Mouse (Mus musculus): ENCODE measurements around the gene Tm9sf3.

Gene Tm9sf3

DNA sequence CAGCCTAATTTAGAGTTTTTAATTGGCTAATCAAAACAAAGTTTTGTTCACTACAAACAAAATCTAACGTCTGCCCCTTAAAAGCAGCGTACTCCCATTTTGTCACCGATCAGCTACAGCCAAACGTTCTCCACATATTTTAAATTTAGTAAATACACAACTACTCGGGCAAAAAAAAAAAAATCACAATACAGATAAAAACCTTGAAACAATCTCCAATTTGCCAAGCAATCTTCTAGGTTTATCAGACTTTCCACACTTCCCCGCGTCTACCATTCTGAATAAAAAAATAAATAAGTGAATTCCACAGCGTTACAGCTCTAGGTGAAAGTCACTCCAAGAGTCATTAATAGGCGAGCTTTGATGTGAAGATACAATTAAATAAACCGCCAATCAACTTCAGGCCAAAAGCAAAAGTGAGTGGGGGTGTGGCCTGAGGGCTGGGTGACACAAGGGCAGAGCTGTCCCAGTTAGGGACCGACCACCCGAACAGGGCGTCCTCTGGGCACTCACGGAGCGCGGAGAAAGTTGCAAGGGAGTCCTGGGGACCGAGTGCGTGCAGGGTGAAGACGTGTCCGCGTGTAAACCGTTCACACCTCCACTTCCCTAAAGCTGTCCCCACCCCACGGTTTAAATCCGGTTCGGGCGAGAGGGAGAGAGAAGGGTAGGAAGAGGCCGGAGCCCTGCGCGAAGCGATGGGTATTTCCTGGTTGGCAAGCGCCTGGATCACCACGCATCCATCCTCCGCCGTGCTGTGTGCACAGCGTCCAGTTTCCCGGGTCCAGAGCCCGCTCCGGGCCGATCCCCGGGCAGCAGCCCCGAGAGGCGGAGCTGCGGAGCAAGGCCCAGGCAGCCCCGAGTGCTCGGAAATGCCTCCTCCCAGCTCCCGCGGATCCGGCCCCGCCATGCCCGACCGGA lies 826 bp downstream of the Tm9sf3 start:
- ATAC-seq (ENCODE audit: insufficient number of reproducible peaks, low FRiP score, low TSS enrichment), result peak; percentile 67

DNA sequence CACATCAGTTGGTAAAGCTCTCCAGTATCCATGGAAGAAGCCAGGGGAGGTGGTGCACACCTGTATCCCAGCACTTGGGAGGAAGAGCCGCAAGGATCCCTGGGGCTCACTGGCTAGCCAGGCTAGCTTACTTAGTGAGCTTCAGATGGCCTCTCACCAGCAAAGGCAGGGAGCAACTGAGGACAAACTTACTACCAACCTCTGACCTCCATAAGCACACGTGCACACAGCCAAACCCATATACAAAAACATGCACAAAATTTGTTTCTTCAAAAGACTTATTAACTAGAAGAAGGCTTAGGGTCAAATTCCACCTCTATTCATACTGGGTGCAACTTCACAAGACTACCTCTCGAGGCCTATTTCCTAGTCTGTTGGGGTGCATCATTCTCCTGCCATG lies 3.1 kb downstream of the Tm9sf3 start:
- no peak for ATAC-seq (ENCODE audit: insufficient number of reproducible peaks, low FRiP score, low TSS enrichment)

DNA sequence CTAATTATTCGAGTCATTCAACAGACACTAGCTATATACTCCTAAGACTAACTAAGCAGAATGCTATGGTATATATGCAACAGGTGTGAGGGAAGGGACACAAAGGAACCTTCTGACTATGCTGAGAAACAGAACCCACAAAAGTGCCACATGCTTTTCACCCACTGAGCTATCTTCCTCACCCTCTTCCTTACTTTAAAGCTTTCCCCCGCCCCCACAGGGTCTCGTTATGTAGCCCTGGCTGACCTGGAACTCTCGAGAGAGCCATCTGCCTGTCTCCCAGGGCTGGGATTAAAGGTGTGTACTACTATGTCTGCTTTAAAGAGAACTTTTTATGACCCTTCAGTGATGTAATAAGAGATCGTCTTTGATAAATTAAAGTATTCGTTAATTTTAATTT lies 4.5 kb downstream of the Tm9sf3 start:
- no peak for ATAC-seq (ENCODE audit: insufficient number of reproducible peaks, low FRiP score, low TSS enrichment)

DNA sequence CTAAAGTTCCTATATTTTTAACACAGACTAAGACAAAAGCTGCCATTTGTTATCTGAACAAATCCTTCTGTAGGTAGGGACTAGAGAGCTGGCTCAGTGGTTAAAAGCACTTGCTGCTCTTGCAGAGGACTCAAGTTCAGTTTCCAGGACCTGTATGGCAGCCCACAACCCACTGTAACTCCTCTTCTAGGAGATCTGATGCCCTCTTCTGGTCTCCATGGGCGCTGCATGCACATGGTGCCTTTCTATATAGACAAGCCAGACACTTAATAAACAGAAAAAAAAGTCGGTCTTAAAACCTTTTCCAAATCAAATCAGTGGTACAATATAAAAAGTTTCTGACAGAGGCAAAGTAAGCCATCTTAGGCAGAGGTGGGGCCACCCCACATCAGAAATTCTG lies 5.1 kb downstream of the Tm9sf3 start:
- no peak for ATAC-seq (ENCODE audit: insufficient number of reproducible peaks, low FRiP score, low TSS enrichment)

DNA sequence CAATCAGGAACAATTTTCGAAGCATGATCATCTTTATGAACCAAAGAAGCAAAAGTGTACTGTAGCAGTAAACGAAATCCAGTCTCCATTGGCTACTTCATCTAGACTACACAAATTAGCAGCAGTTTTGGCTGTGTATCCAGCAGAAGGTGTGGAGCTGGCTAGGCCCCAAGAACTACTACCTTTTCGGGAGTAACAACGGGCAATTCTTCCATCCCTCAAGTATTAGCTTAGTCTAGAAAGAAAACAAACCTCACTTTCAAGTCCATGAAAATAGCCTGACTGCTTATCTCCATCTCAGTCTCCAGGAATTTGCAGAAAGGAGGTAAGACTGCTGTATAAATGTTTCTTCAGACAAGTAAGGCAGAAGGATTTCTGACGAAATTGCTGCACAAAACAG lies 9.2 kb downstream of the Tm9sf3 start:
- no peak for ATAC-seq (ENCODE audit: insufficient number of reproducible peaks, low FRiP score, low TSS enrichment)

DNA sequence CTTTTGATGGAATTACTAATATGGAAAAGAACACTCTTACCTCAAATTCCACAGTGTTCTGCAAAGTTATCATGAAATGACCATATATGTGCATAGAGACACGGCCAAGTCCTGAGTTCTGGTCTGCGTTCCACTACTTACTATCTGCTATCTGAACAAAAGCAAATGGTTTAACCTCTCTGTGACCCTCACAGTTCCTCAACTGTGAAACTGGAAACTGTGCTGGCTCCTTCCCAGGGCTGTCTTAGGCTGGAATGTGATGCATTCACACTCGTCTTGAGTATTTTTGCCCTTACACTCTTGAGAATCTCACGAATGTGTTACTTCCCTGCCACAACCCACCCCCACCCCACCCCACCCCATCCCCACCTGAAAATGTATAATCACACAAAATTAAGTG lies 14.8 kb downstream of the Tm9sf3 start:
- ATAC-seq (ENCODE audit: insufficient number of reproducible peaks, low FRiP score, low TSS enrichment), result no peak

DNA sequence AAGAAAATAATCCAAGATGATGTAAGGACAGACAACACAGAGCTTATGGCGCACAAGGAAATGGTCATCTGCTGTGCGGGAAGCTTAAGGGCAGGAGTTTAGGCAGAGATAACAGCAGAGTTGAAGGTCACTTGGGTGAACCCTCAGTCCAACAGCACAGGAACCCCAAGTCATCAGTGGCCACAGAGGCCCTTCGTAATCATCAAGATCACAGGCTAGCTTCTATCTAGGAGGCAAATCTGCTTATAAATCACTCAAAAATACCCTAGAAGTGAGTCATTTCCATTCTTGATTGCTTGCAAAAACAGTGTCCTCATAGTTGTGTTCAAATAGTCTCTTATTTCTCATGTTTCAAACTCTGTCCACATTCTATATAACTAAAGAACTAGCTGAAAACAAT lies 15.5 kb downstream of the Tm9sf3 start:
- ATAC-seq (ENCODE audit: insufficient number of reproducible peaks, low FRiP score, low TSS enrichment), result no peak

DNA sequence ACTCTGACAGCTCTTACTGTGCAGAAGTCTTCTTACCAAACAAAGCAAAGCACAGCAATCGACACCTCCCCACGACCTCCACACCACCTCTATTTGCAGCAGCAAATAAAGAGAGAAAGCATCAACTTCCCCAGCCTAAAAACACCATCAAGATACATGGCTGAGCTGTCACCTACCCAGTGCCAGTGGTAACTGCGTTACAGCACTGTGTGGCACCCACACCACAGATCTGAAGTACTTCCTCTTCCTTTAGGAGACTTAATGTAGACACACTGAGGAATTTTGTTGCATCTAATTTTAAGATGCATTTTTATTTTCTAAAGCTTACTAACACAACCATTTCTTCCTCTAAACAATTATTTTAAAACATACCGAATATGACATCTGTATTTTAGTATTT lies 17.5 kb downstream of the Tm9sf3 start:
- ATAC-seq (ENCODE audit: insufficient number of reproducible peaks, low FRiP score, low TSS enrichment), result no peak

DNA sequence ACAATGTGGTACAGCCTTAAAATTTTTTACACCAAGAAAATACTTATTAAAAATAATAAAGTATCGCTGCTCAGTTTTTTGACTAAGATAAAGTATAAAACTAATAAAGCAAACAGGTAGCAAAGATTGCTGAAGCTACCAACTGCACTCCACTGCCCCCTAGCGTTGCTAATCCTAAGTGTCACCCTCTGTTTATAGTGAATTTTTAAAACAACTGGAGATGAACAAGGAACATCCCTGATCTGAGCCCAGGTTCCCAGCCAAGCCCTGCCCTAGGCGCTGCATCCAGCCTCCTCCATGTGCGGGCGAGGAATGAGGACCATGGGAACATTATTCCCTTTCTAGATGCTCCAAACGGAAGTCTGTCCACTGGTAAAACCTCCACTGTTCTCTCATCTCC lies 19.2 kb downstream of the Tm9sf3 start:
- no peak for ATAC-seq (ENCODE audit: insufficient number of reproducible peaks, low FRiP score, low TSS enrichment)

DNA sequence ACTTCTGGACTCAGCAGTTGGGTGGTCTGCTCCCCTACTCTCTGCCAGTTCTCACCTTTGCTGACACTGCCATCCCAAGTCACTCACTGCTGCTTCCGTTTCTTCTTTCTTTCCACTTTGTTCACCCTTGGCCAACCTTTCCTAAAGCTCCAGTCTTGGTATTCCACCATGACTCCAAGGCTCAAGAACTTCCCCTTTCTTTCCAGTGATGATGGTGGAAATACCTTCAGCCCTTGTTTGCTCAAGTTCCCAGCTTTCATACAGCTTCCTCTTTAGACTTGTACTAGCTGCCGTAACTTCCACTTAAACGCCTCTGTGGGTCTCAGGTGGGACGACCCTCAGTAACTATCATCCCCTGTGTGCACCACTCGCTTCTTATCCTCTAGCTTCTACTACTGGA lies 21.8 kb downstream of the Tm9sf3 start:
- no peak for ATAC-seq (ENCODE audit: insufficient number of reproducible peaks, low FRiP score, low TSS enrichment)

DNA sequence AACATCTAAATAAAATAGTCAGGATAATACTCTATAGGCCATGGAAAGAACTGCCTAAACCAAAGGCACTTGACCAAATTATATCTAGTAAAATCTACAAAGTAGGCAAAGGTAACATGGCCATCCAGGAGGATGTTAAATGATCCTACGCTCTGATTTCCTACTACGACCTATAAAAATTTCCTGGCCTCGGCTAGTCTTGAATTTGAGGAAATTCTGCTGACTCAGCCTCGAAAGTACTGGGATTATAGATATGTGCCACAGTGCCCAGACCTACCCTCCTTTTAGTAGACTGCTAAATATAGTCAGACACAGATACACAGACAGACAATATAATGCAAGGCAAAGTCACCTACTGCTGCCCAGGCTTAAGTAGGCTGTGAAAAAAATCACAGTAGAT lies 30.1 kb downstream of the Tm9sf3 start:
- ATAC-seq (ENCODE audit: insufficient number of reproducible peaks, low FRiP score, low TSS enrichment), result no peak

DNA sequence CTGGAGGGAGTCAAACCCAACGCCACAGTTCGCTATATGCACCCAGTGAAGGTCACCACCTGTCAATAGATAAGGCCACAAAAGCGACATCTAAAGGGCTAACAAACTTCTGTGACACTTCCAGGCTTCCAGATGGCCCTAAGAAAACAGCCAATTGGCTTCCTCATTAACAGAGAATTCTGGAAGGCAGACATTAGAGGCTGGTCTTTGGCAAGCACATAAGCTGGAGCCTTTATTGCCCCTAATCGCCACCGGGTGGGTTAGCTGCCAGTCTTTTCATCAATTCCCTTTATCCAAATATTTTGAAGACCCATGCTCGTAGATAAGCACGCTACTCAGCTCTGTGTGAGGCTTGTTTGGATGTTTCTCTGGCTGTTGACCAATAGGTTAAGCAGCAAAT lies 55.5 kb downstream of the Tm9sf3 start:
- ATAC-seq (ENCODE audit: insufficient number of reproducible peaks, low FRiP score, low TSS enrichment), result no peak

DNA sequence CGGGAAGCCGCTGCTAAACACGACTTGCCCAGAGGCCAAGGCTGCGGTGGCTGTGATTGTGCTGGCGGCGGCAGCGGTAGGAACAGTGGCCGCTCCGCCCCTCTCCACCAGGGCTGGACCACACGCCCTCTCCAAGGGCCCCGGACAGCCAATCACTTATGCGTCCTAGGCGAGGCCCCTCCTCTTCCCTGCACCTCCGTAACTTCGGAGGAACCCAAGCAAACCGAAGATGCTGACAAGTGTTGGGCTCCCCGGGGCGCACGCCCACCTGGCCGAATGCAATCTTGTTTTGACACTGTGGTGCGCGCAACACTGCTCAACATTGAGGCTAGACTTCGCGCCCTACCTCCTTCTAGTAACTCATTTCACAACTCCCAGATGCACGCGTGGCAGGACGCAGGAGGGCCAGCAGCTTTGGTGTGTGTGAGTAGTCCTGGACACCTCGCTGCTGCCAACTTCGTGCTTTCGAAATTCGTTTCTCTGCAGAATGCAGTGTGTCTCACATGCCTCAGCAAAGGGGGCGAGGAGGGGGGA lies 56.9 kb downstream of the Tm9sf3 start, which contains the start of gene Tll2:
Gene Tll2 (minus strand): TSS at position 25 of the 534 bp plus-strand sequence.
- ATAC-seq (ENCODE audit: insufficient number of reproducible peaks, low FRiP score, low TSS enrichment), result no peak

DNA sequence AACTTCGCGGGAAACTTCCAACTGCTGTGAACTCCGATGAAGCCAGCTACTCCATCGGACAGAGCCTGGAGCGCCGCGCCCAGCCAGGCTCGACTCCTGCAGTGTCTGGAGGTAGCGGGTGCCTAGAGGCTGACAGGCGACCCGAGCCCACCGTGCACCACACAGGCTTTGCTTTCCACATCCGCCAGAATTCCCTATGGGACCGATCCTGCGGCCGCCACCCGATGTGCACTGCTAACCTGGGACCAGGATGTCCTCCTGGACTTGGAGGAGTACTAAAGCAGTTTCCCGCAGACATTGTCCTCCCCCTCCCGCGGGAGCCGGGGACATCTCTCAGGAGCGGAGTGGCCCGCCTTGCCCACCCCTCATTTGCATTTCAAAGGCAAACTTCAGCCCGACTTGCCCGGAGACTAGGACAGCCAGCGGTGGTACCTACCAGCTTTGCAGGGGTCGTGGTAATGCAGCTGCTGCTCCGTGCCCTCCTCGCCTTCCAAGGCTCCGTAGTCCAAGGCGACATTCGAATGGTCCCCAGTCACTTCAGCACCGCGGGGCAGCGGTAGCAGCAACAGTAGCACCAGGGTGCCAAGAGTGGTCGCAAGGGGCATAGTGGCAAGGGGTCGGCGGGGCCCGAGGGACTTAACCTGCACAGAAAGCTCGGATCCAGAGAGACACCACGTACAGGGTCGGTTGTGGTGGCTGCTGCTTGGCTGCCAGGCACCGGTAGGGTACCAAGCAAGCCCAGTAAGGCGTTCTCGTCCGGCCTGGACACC lies 57.6 kb downstream of the Tm9sf3 start:
- ATAC-seq (ENCODE audit: insufficient number of reproducible peaks, low FRiP score, low TSS enrichment), result no peak

DNA sequence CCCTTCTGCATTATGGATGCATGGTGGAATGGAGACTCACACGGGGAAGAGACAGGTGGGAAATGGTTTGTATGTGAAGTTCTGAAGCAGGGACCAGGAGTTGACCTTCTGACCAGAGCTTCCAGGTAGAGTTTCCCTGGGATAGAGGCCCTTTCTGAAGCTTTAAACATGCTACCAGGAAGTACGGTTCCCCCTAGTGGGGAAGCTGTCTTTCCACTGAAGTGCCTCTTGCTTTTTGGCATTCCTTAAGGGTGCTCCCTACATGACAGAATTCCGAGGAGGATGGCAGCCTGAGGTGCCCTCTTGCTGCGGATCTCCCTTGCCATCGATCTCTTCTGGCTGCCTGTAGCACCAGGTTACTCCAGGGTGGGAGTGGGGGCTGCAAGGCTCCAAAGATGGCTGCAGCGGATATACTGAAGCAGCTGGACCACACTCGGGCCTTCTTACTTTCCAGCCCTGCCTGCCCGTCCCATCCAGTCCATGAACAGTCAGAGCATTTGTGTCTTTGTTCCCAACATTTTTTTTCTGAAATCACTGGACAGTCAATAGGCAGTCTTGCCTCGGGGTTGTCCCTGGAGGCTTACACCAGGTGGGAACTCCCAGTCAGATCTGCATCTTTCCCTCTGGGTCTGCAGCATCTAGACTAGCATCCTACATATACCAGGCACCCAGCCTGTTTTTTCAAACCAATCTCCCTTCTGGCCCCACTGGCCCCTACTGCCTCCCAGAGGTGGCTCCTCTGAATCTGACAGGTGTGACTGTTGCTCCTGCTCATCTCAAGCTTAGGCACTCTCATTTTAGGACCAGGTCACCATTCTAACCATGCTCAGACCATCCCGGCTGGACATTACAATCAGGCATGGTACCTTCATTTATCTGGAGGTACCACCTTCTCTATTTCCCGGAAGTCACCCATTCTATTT lies 59.4 kb downstream of the Tm9sf3 start:
- ATAC-seq (ENCODE audit: insufficient number of reproducible peaks, low FRiP score, low TSS enrichment), result no peak

DNA sequence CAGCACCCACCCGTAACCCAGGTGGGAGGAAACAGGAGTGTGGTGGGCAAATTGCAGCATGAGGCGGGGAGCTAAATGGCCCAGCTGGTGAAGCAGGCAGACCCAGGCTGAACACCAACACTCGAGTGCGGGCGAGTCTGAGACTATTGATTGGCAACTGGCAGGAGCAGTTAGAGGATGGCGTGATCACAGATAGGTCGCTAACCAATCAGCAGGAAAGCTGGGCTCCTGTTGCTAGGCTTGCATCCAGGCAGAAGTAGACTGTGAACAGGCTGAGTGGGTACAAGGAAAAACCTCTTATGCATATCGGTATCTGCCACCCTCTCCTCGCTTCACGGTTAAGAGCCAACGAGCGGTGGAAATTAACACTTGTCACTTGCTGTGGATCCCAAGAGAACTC lies 66.2 kb downstream of the Tm9sf3 start:
- no peak for ATAC-seq (ENCODE audit: insufficient number of reproducible peaks, low FRiP score, low TSS enrichment)

DNA sequence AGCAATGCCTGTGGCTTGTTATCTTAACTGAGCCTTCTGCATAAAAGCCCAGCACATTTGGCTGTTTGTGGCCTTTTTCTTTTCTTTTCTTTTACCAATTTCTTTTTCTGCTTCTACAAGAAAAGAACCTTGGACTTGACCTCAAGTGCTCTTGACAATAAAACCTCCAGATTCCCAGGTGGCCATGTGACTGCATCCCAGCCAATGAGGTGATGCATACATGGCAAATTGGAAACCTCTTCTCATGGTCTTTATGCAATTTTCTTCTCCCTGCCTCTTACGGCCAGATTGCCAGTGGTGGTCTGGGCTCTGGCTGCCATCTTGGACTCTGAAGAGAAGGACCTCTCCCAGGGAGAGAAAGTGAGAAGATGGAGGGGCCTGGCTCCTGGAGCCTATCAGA lies 70.4 kb downstream of the Tm9sf3 start:
- ATAC-seq (ENCODE audit: insufficient number of reproducible peaks, low FRiP score, low TSS enrichment), result no peak

DNA sequence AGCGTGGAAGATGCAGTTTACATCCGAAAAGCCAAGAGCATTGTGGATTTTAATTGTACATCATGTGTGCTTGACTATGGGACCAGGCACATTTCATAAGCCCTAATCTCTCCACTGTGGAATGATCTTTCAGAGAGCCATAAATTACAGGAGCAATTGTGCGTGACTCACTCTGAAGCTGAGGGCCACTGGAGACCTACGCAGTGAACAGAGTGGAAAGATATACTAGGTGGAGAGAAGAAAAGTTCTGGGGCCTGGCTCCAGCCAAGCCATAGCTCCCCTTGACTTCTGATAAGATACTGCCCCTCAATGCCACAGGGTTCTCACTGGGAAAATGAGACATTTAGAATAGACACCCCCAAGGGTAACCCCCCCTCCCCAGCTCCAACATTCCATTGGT lies 70.8 kb downstream of the Tm9sf3 start:
- ATAC-seq (ENCODE audit: insufficient number of reproducible peaks, low FRiP score, low TSS enrichment), result no peak

DNA sequence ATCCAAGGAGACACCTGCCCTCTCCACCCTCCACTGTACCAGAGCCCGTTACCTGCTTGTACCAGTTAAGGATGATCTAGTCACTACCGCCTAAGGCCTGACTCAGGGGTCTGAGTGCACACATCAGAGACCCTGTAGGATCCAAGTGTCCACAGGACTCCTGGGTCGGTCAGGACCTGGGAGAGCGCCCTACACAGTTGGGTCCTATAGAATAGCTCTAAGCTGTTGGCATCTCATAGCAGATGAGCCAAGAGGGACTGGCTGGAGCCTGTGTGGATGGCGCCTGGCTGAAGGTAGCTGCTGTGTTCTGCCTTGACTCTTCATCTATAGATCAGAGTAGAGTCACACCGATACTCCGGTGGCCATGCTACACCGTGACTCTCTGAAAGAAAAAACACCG lies 72.1 kb downstream of the Tm9sf3 start:
- ATAC-seq (ENCODE audit: insufficient number of reproducible peaks, low FRiP score, low TSS enrichment), result no peak

DNA sequence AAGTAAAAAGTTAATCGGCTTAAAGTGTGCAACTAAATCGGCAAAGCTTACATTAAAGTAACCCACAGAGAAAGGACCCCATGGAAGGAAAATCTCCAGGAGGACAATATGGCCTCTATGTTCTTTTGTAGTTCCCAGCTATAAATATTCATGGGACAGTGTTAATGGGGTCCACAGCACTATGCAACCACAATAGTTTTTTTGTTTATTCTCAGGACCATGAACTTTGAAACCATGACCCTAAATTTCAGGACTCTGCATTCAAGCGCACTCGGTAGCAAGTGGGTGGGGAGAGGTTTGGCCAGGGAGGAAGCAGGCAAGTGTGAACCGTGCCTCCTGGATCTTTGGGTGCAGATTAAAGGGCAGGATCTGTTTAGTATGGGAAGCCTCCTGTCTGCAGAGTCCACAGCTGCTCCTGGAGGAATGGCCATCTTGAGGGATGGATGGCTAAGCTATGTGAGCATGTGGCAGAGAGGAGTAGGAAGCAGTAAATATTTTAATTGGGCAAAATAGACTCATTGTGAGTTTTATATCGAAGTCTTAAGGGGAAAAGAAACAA lies 72.8 kb downstream of the Tm9sf3 start:
- no peak for ATAC-seq (ENCODE audit: insufficient number of reproducible peaks, low FRiP score, low TSS enrichment)
